Mouse (Mus musculus) erythroblast, embryonic 14.5 days (primary cell): ENCODE data around the gene Ap1s3.

Source experiments
- GATA1 ChIP-seq: IDR thresholded peaks from 2 replicates; pipeline ENCODE4 v1.6.1; 2012; ENCODE audit warnings: low read length, inconsistent platforms, mixed read lengths
- TAL1 ChIP-seq: IDR thresholded peaks from 3 replicates; pipeline ENCODE4 v1.6.1; 2012; ENCODE audit warnings: low read length, inconsistent platforms, mixed read lengths

GRCm38 (mm10) chr1:79598385-79599178 lies 73.2 kb downstream of the Ap1s3 start:
- TF ChIP-seq GATA1, result no peak
- TF ChIP-seq TAL1, result no peak
